Mouse (Mus musculus) left cerebral cortex, postnatal 4 days (tissue): ENCODE measurements around the gene Amph. TPM values are rescaled to one million over a fixed set of nuclear protein-coding genes. Genes with fewer than 3 reads are reported as not detected.
A peak's percentile ranks its signal among the peaks of the same experiment; 100 is the strongest.

Source experiments
- DNase-seq: peaks from one replicate; pipeline ENCODE4 v3.0.0-alpha.2; 2022
- intact Hi-C: fragments of 180-260 bp; cut with DNase I; formaldehyde crosslinking; loops from one replicate; pipeline ENCODE4 v1.15.1; 2025
- total RNA-seq, 2 experiments: library from RNA; stranded (reverse); gene quantifications; 2 replicates each; pipeline ENCODE4 v1.2.3; 2021

Amph gene
- total RNA-seq, 2 experiments from 2014 or later: 177 to 184 TPM

DNA sequence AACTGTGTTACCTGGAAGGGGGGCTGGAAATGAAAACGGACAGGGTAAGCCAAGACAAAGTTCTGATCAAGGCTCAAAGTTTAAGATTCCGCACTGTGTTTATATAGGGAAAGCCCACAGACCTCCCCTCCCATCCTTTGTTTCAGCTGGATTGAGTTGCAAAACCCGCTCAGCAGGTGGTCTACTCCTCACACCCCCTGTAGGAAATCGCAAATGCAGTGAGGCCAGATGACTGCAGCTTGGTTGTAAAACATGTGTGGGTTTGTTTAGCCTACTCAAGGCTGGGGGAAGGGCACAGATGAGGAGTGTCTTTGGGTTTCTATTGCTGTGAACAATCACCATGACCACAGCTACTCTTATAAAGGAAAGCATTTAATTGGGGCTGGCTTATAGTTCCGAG lies 189.9 kb downstream of the Amph start:
- DNase-seq: no peak
- intact Hi-C loops: loop anchor here (10.0 kb wide), 2 partner anchors 193 to 1083 kb away; partner anchors contain the start of gene Amph

DNA sequence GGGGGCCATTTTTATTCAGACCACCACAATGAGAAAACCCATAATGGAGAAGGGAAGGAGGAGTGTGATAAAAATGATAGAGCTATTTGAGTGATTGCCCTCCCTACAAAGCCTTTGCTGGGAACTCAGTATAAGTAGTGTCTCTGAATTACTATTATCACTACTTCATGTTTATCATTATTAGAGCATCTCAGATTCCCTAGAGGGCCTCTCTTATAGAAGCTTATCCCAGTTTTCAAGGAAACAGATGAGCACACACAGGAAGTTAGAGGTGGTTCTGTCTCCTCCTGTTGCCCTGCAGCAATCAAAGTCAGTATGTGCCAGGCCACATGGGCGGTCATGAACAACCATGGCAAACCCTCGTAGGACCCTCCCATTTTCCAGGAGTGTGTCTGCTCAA lies 190.5 kb downstream of the Amph start:
- DNase-seq: no peak
- intact Hi-C loops: loop anchor here (10.0 kb wide), 2 partner anchors 194 to 1084 kb away; partner anchors contain the start of gene Amph

DNA sequence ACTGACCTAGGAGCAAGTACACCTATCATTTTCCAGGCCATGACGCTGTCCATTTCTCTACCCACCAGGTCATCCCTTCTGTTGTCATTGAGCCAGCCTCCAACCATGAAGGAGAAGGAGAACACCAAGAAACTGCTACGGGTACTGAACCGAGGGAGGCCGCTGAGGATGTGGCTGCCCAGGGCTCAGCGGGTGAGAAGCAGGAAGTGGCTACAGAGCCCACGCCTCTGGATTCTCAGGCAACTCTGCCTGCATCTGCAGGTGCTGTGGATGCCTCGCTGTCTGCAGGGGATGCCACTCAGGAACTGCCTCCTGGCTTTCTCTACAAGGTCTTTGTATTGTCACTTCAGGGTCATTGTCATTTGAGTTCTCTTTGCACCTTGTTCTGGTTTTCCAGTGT lies 191.1 kb downstream of the Amph start:
- DNase-seq: no peak
- intact Hi-C loops: loop anchor here (10.0 kb wide), 2 partner anchors 194 to 1084 kb away; partner anchors contain the start of gene Amph

DNA sequence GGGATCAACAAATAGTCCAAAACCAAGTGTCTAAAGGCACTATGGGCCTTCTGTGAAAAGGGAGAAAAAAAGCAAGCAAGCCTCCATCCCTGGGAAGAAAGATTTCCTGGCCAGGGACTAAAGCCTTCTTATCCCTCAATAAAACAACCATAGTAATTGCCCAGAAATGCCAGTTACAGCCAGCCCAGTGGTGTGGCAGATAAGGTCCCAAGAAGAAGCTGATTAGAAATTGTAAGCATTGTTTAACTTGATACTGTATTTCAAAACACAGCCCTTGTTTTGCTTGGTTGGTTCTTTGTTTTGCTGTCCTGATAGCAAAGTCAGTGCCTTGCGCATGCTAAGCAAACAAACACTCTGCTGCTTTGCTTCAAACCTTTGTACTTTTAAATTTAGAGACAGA lies 191.8 kb downstream of the Amph start:
- intact Hi-C loops: loop anchor here (10.0 kb wide), 2 partner anchors 195 to 1085 kb away; partner anchors contain the start of gene Amph
- no peak for DNase-seq

DNA sequence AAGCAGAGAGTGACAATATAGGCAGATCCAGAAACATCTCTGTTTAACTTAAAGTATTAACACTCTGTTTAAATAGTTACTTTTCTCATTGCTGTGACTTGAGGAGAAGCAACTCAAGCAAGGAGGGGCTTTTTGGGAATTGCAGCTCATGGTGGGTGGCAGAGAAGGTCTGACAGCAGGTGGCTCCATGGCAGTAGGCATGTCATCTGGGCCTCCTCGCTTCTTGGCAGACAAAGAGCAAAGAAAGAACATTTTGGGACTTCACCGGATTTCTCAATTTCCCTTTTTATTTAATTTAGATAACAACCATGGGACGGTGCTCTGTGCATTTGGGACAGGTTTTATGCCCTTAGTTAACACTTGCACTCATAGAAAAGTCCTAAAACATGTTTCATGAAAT lies 195.8 kb downstream of the Amph start:
- DNase-seq: no peak
- intact Hi-C loops: no loop called here

DNA sequence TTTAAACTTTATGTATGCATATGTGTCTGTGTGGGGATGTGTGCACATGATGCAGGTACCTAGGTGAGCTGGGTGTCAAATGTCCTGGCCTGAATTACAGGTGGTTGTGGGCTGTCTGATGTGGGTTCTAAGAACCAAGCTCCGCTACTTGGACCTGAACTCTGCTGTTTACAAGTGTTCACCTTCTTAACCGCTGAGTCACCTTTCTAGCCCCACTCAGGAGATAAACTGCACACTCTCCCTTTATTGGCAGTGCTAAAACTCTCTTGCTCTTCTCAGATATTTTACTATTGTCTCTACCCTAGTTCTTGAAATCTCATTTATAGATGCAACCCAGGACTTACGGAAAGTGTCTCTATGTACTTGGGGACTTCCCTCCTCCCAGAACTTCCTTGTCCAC lies 199.5 kb downstream of the Amph start:
- intact Hi-C loops: no loop called here

DNA sequence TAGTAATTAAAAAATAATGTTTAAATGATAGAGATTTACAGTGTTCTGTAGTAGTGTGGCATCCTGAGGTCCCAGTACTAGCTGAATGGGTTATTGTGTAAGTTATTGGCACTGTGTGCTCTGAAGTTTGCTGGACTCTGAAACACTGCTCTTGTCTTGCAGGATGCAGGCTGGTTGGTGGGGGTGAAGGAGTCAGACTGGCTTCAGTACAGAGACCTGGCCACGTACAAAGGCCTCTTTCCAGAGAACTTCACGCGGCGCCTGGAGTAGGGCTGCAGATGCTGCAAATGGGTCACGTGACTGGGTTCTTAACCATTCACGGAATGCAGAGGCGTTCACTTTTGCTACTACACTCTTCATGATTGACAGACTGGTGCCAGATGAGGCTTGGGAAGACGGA lies 201.6 kb downstream of the Amph start:
- intact Hi-C loops: no loop called here
- DNase-seq: no peak

More for the DNA sequence above, 199.5 kb downstream of the Amph start:
- no peak for DNase-seq

DNA sequence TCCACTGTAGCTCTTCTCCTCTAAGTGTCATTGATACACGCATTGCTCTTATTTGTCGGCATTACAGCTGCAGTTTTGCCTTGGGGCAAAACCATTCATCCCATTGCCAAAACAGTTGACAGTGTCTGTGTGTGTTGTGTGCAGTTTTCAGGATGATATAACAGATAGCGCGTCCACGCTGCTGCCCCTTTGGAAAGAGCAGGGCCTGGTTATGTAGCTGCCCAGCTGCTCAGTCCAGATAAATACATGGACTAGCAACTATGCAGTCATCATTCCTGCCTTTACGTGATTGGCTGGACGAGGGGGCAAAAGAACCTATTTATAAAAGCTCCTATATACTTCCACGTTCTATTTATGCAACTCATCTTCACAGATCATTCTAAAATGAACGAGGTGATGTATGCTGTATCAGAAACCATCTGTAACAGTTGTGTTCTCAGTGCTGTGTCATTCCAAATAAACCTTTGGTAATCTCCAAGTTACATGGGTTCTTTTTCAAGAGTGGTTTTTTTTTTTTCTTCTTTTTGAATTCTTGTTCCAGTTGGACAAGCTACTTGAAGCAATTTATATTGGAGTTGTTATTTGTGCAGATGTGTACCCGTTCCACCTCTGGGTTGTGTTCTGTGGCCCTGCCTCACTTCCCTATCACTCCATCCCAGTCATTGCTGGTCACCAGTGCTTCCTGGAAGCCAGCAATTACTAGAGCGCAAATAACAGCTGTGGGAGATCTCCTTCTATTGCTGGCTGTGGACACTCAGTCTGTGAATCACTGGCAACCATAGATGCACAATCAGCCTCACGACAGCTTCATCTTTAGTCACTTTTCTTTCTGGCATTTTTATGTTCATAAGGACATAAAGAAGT lies 202.7 kb downstream of the Amph start:
- no peak for DNase-seq
- intact Hi-C loops: loop anchor here (10.0 kb wide), 1 partner anchor 494 kb away; no protein-coding TSS in a partner anchor

DNA sequence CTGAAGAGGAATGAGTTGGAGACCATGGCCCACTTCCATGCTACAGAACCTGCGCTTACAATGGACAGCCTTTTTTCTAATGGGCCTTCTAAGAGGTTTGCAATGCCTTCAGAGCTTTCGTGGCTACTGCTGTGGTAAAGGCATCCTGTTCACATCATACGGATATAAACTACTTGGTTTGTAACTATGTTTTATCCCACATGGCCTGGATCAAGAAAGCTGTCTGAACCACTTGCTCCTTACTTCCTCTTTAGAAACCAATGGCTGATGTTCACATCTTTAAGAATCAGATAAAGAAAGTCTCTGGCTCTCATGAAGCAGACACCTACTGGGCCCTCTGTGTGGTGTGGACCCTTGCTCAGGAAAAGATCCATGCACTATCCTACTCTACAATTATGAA lies 204.1 kb downstream of the Amph start:
- intact Hi-C loops: loop anchor here (10.0 kb wide), 1 partner anchor 493 kb away; no protein-coding TSS in a partner anchor
- DNase-seq: no peak

DNA sequence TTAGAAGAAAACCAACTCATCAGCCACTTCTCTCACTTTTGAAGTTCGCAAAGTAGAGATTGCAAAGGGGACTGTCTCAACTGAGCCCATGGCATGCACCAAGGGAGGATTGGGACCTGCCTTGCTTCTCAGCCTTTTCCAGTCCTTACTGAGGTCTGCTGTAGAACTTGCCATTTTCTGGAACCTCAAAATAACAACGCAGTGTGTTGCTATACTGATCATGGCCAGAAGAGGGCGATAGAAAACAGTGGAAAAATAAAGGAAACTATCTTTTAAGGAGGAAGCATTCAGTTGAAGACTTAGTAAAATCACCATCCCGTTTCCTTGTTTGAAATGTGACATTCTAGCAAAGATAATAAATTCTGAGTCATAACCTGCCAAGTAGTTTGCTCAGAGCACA lies 210.5 kb downstream of the Amph start:
- intact Hi-C loops: loop anchor here (10.0 kb wide), 1 partner anchor 486 kb away; no protein-coding TSS in a partner anchor
- DNase-seq: peak; percentile 43

DNA sequence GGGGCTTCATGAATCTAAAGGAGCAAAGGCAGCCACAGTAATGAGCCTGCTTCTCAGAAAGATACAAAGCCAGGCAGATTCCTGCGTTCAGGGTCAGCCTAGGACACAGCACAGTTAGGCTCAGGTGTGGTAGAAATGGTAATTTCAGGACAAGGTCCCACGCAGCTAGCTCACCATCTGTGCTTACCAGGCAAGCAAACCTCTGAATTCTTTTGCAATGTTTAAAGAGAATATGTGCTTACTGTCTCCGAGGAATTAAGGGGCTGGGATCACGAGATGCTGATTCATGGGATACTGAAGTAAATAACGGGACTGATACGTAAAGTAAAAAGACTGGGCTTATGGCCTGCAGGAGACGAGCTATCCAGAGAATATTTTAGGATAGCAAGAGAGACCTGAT lies 212.6 kb downstream of the Amph start:
- intact Hi-C loops: loop anchor here (5.0 kb wide), 1 partner anchor 522 kb away; no protein-coding TSS in a partner anchor
- no peak for DNase-seq

DNA sequence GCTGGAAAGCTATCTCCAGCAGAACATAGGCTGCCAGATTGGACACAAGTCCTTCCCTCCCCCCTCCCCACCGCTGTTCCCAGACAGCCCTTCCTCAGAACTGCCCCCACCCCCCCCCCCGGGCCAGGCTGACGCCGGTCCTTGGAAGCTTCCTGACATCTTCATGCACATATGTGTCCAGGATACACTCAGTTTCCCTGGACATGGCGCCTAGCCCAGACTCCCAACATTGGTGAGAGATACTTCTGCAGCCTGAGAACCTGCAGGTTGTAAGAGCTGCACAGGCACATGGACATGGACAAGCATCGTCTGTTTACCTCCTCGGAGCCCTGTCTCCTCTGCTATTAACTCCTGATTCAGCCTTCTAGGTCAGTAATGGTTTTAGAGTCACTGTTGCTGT lies 213.1 kb downstream of the Amph start:
- DNase-seq: peak; percentile 7
- intact Hi-C loops: loop anchor here (5.0 kb wide), 1 partner anchor 521 kb away; no protein-coding TSS in a partner anchor

DNA sequence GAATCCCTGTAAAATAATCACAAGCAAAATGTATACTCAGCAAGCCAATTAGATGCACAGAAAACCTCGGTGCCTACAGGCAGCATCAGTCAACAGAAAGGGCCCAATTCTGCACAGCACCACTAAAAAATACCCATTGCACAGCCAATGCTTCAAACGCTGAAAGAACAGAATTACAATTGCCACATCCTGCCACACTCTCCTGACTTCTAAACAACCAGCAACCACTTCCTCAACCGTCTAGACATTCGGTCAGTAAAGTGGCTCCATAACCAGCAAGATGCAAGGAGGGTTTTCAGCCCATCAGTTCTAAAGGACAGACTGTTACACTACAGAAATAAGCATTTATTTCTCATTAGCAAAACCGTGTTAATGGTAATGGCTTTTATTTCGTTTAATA lies 214.1 kb downstream of the Amph start:
- intact Hi-C loops: loop anchor here (5.0 kb wide), 1 partner anchor 520 kb away; no protein-coding TSS in a partner anchor
- DNase-seq: no peak

DNA sequence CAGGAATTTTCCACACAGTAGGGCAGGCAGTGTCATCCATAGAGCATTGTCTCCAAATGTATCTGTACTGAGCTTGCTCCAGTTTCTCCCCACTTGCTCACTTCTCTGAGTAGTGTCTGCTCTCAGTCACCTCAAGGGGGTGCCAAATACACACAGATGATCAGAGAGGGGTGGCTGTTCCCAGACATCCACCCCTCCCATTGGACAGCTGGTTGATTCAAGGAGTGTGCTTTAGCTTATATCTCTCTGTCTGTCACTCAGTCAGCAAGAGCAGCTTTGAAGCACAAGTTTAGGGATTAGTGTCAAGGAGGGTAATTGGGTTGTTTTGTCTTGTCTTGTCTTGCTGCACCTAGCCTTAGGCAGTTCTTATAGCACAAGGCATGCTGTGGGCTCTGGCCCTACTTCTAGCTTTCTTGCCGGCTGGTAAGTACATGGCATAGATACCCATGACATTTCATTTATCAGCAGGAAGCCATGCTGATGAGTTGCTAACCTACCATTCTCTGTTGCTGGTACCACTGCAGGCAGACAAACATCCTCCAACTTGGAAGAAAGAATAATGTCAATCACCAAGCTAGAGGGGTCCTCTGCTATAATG lies 229.8 kb downstream of the Amph start:
- intact Hi-C loops: no loop called here
- peak; percentile 58 for DNase-seq

DNA sequence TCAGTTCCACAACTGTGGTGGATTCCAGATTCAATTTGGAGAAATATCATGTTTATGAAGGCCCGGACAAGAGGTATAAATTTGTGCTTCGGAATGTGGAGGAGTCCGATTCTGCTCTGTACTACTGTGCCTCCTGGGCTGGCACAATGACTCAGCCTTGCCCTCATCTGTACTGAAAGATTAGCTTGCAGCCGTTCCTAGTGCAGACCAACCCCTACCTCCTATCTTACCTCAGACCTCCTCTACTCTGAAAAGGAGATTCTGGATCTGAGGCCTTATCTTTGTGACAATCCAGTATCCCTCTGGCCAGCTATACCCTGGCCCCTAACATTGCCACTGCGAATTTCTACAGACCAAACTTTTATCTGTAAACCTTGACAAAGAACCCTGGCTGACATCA lies 230.3 kb downstream of the Amph start:
- intact Hi-C loops: no loop called here
- no peak for DNase-seq

DNA sequence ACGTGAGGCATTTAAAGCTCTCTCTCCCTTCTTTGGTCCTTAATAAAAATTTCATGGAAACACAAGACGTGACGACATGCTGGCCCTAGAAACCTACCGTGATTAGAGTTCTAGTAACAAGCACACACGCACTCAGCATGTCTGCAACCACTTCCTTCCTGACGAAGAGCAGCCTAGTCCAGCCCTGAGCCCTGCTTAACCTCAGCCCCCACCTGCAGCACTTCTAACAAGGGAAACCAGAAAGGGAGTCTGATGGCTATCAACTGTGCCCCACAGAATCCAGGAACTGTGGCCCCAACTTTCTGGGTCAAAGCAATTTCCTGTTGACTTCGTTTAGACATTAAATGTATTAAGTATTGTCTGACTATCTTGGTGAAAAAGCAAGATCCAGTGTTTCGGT lies 234.3 kb downstream of the Amph start:
- intact Hi-C loops: no loop called here
- no peak for DNase-seq

DNA sequence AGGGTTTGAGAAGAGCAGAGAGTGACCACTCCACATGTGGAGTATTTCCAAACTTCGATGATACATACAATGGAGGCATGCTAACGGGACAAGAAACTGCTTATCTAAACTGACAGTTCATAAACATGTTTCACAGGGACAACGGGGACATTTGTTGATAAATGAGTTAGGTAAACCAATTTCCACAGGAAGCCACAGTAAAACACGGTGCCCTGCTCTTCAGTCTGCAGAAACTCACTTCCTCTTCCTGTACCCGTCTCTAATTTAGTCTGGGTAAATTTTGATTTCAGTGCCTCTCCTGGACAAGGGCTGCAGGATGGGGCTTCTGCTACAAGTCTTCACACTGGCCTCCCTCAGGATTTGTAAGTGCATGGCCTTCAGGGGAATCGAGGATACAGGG lies 242.0 kb downstream of the Amph start:
- no peak for DNase-seq
- intact Hi-C loops: no loop called here

DNA sequence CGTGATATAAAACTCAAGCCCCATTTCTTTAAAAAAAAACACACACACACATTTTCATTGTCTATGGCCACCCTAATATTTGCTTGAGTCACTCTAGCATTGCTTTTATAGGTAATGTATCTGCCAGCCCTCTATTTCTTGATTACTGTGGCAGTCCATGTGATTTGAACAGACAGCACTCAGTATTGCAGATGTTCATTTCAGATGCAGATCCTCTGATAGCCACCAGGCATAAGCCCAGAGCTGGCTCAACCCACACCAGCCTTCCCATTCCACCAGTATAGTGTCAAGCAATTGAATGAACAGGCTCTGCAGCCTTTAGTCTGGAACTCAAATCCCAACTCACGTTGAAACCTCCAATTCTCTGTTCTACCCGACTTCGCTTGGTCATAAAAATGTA lies 246.8 kb downstream of the Amph start:
- intact Hi-C loops: no loop called here
- no peak for DNase-seq

DNA sequence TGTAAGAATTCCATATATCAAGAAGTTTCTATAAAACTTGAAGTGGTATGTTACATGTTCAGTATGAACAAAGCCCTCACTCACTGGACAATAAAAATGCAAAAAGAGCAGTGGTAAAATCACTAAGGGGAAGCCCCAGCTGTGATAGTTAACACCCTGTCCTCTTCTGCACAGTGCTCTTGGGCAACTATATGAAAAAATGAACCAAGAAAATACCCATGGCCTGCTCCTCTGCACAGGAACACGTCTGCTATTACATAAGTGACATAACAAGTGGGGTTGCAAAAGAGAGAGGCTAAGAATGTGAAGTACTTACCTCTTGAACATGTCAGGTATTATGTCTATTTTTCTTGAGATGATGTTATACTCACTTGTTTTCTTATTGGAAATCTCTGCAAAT lies 247.5 kb downstream of the Amph start:
- intact Hi-C loops: no loop called here
- DNase-seq: no peak
